Mouse (Mus musculus) CH12.LX (cell line): ENCODE data around the gene Spta1.

ENCODE experiments used
- CTCF ChIP-seq, 2 experiments: IDR thresholded peaks in 1 of 2; conservative IDR thresholded peaks in 1 of 2; 2 replicates each; pipeline ENCODE4 v1.5.1; 2011 to 2012; ENCODE audit warnings: low read depth in 2 of 2, low read length in 2 of 2, improper control_type of control experiment in 1 of 2, inconsistent platforms in 1 of 2, mild to moderate bottlenecking in 1 of 2, moderate library complexity in 1 of 2
- E2F4 ChIP-seq: IDR thresholded peaks from 2 replicates; pipeline ENCODE4 v1.6.1; 2011; ENCODE audit warnings: low read depth, low read length, improper control_type of control experiment; ENCODE audit not compliant: insufficient replicate concordance
- EP300 ChIP-seq: IDR thresholded peaks from 2 replicates; pipeline ENCODE4 v1.6.1; 2011; ENCODE audit warnings: low read length, improper control_type of control experiment
- JUND ChIP-seq: conservative IDR thresholded peaks from 2 replicates; pipeline ENCODE4 v1.6.1; 2011; ENCODE audit warnings: low read depth, low read length, improper control_type of control experiment
- POLR2A ChIP-seq: IDR thresholded peaks from 2 replicates; pipeline ENCODE4 v1.6.1; 2011; ENCODE audit warnings: low read depth, mild to moderate bottlenecking, improper control_type of control experiment, low read length
- POLR2AphosphoS2 ChIP-seq: IDR thresholded peaks from 2 replicates; pipeline ENCODE4 v1.6.1; 2011; ENCODE audit warnings: low read depth, low read length, improper control_type of control experiment
- RCOR1 ChIP-seq: conservative IDR thresholded peaks from 2 replicates; pipeline ENCODE4 v1.6.1; 2012; ENCODE audit warnings: low read depth, mild to moderate bottlenecking, inconsistent platforms, low read length, improper control_type of control experiment

GRCm38 (mm10) chr1:174146696-174147095 lies 25.9 kb upstream of the Spta1 start:
- TF ChIP-seq E2F4 (no peak), POLR2AphosphoS2 (no peak), RCOR1 (no peak), POLR2A (no peak), JUND (no peak), CTCF (conservative IDR thresholded peaks at IDR 0.05 in 1 of 2, IDR thresholded peaks at IDR 0.05 in 1 of 2; ENCODE audit: low read depth in 2 of 2, low read length in 2 of 2) (no peak), EP300 (no peak)
